Mouse (Mus musculus) right cerebral cortex, postnatal 14 days (tissue): ENCODE data around the gene Lrrc36.
A peak's percentile ranks its signal among the peaks of the same experiment; 100 is the strongest.

Source experiments
- DNase-seq: peaks from one replicate; pipeline ENCODE4 v3.0.0; 2022

Lrrc36 gene

DNA sequence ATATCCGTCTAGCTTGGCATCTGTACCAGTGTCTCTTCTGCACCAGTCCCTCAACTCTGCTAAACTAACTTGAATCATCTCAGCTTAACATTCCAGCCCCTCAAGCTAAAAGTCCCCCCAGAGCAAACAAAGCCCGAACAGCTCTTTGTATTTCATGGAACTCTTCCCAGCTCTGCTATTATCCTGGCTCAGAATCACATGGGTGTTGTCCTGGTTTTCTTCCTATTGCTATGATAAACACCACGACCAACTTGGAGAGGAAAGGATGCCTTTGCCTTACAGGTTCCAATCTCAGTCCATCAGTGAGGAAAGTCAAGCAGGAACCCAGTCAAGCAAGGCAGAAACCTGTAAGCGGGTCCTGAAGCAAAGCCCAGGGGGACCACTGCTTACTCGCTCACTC, 20.1 kb downstream of the Lrrc36 start:
- no peak for DNase-seq

DNA sequence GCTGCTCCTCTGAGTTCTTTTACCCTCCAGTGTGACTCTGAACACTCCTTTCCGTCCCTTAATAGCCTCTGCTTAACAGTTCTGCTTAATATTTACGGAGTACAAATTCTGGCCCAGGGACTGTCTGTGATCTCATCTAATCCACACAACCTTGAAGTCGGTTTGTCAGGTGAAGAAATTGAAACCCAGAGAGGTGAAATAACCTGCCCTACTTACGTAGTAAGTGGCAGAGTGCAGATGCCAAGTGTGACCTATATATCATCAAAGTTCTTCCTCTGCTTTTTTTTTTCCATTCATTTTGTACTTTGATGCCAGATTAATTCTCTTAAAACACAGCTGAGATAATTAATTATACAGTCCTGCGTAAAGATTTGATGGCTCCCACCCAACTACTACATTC, 20.8 kb downstream of the Lrrc36 start:
- no peak for DNase-seq

- DNase-seq: no peak
These were observed 22.8 kb downstream of the Lrrc36 start for GRCm38 (mm10) chr8:105436218-105436617.

DNA sequence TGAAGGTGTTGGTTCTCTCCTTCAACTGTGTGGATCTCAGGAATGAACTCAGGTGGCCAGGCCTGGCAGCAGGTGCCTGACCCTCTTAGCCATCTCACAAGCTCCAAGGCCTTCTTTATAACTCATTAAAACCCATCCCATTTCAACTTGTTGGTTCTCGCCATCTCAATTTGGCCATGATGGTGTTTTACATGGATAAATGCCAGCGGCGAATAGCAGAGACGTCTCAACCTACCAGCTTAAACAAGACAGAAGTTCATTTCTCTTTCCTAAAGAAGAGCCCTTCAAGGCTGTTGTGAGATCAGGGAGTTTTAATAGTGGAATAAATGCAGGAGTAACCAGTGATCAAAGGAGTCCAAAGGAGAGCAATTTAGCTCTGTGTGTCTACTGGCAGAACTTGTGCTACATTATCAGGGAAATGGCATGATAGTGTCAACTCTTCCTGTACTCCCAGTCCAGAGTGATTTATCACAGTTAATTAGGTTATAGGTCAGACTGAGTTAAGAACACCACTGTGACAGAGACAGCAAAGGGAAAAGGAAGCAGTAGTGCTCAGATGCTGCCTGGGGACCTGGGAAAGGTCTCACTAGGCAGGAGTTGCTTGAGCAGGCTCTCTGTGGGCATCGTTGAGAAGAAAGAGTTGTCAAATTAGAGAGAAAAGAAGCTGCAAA, 23.8 kb downstream of the Lrrc36 start:
- no peak for DNase-seq

- DNase-seq: peak; percentile 35
These were observed 25.5 kb downstream of the Lrrc36 start for GRCm38 (mm10) chr8:105438865-105439264.

- DNase-seq: peak; percentile 51
These were observed 28.1 kb downstream of the Lrrc36 start for GRCm38 (mm10) chr8:105441433-105441832.

GRCm38 (mm10) chr8:105442661-105443060, 29.3 kb downstream of the Lrrc36 start:
- DNase-seq: no peak

GRCm38 (mm10) chr8:105445296-105446126, 32.1 kb downstream of the Lrrc36 start:
- DNase-seq: no peak

DNA sequence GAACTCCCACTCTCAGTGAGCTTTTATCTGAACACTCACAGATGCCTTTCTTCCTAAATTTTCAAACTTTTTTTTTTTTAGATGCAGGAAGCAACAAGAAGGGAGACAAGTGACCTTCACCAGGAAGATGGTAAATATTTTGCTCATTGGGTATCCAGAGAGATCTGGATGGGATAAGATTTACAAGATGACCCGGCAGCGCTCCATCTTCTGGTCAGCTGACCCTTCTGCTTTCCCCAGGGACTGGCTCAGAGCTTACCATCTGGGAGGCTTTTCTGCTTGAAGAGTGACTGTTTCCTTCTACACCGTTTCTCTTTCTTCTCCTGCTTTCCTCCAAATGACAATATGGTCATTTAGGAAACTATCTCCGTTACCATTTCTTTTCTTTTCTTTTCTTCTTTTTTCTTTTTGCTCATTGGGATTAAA, 32.8 kb downstream of the Lrrc36 start:
- DNase-seq: no peak

DNA sequence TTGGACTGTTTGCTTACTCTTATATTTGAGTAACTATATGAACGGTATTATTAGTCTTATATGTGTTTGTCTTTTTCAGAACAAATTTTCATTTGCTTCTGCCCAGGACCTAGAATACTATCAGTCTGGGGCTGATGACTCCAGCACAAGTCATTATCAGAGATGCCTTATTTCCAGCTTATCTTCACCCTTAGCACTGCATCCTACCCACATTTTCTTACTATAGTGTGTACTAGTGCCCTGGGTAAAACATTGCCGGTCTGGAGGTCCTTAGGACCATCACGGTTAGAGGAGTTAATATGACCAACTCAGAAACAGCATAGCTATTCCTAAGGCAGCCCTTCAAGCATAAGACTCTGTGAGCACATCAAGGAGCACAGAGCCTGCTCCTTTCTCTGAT, 34.8 kb downstream of the Lrrc36 start:
- DNase-seq: no peak

DNA sequence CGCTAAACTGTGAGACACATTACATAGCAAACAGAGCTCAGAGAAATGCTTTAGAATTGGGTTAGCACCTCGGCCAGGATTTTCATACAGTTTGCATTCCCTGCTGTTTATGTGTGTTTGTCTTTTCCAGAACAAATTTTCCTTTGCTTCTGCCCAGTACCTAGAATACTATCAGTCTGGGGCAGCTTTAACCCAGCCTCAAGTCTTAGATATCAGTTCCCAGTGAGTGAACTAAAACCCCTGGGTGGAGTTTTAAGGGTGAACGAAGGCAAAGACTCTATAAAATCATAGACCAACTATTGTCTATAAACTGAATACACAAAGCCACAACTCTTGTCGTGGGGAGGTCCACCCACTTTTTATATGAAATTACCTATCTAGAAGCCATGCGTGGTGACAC, 35.2 kb downstream of the Lrrc36 start:
- no peak for DNase-seq

DNA sequence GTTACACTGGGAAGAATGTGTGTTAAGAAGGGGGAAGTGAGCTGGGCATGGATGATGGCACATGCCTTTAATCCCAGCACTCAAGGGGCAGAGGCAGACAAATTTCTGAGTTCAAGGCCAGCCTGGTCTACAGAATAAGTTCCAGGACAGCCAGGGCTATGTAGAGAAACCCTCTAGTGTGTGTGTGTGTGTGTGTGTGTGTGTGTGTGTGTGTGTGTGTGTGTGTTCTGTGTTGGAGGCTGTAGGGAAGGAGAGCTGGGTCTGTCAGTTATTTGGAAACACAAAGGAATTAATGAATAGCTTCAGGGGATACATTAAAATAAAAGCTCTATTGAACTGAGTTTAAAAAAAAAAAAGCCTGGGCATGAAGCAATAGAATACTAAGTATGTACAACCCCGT, 37.6 kb downstream of the Lrrc36 start:
- no peak for DNase-seq

DNA sequence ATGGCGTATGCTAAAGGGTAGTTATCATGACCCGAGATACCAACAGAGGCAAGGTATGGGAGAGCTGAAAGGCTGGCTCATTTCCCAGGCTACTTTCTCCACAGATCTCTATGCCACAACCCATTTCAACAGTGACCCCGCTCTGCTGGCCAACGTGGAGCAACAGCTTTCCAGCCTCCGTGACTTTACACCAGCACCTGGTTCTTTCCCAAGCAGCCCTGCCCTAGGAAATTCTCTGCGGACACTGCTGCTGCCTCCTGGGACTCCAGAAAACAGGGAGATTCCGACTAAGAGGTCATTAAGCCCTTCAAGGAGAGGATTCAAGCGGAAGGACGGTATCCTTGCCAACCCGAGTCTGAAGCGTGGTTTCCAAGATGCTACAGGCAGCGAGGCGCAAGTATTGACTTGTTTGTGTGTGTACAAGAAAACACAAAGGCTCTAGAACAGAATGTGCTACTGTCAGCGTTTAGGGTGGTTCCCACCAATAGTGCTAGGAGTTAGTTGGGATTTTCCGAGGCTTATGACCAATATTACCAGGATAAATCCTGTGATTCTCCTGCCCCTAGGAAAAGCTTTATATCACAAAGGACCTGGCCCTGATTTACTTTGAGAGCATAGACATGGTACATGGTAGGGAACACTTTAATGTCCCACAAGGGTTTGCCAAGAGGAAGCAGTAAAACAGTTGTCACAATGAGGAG, 38.7 kb downstream of the Lrrc36 start:
- no peak for DNase-seq

DNA sequence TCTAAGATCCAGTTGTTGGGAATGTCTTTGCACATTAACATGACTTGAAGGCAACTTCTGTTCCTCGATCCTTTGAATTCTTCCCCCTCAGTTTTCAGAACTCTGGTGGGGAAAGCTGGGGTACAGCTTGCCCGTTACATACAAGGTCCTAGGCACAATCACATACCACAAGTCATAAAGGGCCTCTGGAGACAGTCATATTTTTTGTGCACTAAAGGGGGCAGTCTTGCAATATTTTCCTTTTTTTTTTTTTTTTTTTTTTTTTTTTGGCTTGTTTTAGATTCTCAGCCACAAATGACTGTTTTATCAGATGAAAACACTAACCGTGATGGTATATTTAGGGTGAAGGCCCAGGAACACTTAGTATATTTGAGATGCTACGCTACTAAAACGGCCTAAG, 39.9 kb downstream of the Lrrc36 start:
- no peak for DNase-seq

DNA sequence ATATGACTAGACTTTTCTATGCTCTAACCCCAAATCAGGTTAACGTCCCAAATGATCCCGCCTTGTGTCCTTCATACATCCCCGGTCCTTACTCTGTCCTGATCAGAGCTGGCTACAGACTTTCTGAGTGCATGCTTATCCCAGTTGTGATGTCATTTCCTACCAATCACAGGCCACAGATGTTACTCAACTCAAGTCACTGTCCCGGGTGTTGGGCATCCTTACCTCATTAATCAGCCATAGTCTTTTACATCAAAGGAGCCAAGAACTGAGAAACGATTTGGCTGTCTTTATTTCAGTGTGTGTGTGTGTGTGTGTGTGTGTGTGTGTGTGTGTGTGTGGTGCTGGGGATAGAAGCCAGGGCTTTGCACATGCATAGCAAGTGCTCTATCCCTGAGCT, 40.7 kb downstream of the Lrrc36 start:
- DNase-seq: no peak

- no peak for DNase-seq
These were observed 41.8 kb downstream of the Lrrc36 start for GRCm38 (mm10) chr8:105455218-105455617.

DNA sequence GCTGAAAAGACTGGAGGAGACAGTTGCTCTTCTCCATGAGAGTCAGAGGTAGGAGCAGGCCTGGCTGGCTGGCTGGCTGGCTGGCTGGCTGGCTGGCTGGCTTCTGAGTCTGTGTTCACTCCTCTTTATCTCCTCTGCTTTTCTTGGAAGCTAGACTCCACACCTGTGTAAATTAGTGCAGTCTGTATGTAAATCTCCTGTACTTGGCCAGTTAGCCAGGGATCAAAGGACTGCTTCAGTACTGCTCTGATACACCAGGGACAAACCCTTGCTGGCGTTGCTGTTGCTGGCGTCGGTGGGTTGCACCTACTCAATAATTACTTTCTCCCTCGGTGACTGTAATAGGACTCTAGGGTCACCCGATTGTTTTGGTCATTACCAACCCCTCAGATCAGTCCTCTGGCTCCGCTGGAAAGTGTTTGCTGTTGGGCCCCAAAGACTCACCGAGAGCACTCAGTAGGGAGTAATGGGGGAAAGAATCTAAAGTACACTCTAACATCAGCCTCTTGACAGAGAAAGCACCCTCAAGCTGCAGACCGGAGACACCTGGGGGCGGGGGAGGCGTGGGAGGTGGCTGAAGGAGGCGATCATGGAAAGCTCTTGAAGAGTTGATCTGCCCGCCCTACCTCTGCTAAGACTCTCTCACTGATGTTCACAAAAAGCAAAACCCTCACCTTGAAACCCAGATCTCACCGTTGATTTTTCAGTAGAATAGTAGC, 47.9 kb downstream of the Lrrc36 start:
- no peak for DNase-seq

DNA sequence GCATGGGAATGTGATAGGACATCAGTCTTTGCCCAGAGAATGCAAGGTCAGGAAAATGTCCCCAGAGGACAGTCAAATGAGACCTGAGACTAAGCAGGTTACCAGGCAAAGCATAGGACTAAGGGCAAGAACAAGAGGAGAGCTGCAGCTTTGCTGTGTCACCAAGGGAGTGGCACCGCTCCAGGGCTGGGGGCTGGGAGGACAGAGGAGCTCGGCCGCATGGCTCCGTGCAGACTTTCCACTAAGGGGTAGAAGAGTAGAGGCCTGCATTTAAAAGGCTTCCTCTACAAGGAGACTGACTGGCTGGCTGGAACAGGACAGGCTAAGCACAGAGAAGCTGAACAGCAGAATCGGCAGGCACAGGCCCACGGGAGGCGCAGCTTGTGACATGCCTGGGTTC, 51.2 kb downstream of the Lrrc36 start:
- DNase-seq: no peak

GRCm38 (mm10) chr8:105466246-105466645, 52.9 kb downstream of the Lrrc36 start:
- DNase-seq: no peak

DNA sequence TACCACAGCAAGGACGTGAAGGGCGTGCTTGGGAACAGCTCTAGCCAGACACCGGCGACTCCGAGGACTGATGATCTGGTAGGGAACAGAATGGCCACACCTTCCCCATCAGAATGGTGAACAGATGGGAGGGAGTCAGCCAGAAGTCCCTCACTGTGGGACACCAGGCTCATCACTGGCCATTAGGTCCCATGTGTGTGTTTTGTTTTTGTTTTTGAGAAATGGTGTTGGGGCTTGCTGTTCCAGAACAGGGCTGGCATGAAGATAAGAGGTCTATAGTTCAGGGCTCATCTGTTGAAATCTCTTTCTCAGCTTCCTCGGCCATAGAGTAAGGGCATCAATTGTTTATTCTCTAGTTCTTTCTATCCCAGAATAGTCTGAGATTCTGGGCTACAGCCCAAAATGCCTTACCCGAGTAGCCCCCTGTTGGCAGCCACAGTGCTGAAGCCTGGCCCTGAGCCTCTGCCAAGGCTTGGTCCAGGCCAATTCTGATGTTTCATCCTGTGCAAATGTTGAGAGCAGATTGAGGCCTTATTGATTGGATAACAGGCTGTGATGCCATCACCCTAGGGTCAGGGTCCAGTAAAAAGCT, 53.4 kb downstream of the Lrrc36 start:
- no peak for DNase-seq

DNA sequence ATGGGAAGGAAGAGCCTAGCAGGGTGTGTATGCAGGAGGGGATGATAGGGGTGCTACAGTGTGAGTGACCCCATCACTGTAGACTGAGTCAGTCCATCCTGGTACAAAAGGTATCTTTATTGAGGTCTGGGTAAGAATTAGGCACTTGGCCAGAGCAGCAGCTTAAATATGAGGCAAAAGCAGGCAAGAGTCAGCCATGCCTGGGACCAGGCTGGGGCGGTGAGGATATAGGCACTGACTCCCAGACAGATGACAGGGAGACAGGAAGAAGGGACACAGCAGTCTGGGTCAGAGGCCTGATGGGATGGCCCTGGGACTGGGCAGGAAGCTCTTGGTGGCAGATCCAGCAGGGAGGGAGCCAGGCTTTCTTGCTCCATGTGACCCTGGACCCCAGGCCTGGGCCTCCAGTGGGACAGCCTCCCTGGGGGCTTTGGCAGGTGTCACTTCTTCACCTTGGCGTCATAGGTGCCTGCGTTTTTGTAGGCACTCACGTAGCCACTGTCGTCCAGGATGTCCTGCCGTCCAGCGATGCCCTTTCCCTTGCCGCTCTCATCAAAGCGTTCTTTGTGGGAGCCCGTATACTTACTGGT, 54.1 kb downstream of the Lrrc36 start:
- DNase-seq: no peak

DNA sequence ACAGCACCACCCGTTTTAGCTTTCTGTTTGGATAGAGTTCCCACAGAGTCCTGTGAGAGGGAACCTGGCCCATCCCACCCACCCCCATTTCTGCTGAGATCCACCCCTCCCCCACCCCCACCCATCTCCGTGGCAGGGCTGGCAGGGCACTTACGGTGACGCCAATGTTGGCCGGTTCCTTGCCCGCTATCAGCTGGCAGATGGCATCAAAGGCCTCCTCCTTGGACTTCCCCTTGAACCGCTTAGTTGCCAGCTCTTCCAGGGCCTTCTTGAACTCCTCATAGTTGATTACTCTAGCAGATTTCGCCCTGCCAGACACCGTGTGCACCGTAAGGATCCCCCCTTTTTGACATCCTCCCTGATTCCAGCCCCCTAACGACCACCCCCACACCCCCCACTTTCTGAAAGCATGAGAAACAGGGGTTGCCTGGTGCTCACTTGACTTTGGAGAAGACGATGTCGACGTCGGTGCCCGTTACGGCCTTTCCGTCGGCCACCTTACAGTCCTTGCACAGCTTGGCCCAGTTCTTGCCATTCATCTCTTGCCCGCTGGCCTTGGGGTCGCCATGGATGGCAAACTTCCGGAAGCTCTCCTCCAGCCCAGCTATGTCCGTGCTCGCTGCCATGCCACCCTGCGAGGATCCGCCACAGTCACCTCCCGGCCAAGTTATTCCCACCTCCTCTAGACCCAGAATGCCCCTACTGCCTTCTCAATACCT, 54.8 kb downstream of the Lrrc36 start:
- no peak for DNase-seq
